Mouse (Mus musculus) liver, embryonic 14.5 days (tissue): ENCODE measurements around the gene Mef2c. TPM values are rescaled to one million over a fixed set of nuclear protein-coding genes. Genes with fewer than 3 reads are reported as not detected.

Experiments used
- ATAC-seq: fragments of 200-750 bp; cut with Nextera tagmentation; 2 replicates; pipeline ENCODE4 v1.8.0; 2017; ENCODE audit warnings: moderate number of reproducible peaks, mild to moderate bottlenecking, moderate library complexity; ENCODE audit not compliant: insufficient read depth
- DNase-seq, 3 experiments: peaks; one replicate each; pipeline ENCODE4 v3.0.0-alpha.2; 2012 to 2013; ENCODE audit warnings: low read depth in 3 of 3, low spot score in 3 of 3
- H3K27ac ChIP-seq: fragments of 300-500 bp; sonication (generic); 2 replicates; pipeline ENCODE4 v1.5.1; 2014; ENCODE audit warnings: moderate library complexity, mild to moderate bottlenecking, control low read depth, inconsistent platforms
- H3K27me3 ChIP-seq: fragments of 300-500 bp; sonication (generic); 2 replicates; pipeline ENCODE4 v1.6.1; 2014; ENCODE audit warnings: mild to moderate bottlenecking, low read length, moderate library complexity; ENCODE audit not compliant: control insufficient read depth, insufficient read depth
- H3K36me3 ChIP-seq: fragments of 300-500 bp; sonication (generic); replicated peaks from 2 replicates; pipeline ENCODE4 v1.6.1; 2014; ENCODE audit warnings: low read depth; ENCODE audit not compliant: control insufficient read depth, insufficient read depth
- H3K4me1 ChIP-seq, 2 experiments: fragments of 200-500 bp in 1 of 2; fragments of 300-500 bp in 1 of 2; sonication (generic) in 1 of 2; replicated peaks; 2 replicates each; pipeline ENCODE4 v1.6.1; 2012 to 2014; ENCODE audit warnings: antibody characterized with exemption in 1 of 2, inconsistent platforms in 1 of 2, low read length in 1 of 2; ENCODE audit not compliant: control insufficient read depth in 2 of 2, insufficient read depth in 2 of 2
- H3K4me2 ChIP-seq: fragments of 300-500 bp; sonication (generic); 2 replicates; pipeline ENCODE4 v1.6.1; 2014; ENCODE audit warnings: low read depth, mild to moderate bottlenecking, control low read depth, moderate library complexity
- H3K4me3 ChIP-seq, 2 experiments: fragments of 200-500 bp in 1 of 2; fragments of 300-500 bp in 1 of 2; sonication (generic) in 1 of 2; 2 replicates each; pipeline ENCODE4 v1.5.1; 2012 to 2014; ENCODE audit warnings: low read depth in 2 of 2, low read length in 2 of 2, mild to moderate bottlenecking in 2 of 2, control low read depth in 1 of 2, inconsistent platforms in 1 of 2, moderate library complexity in 1 of 2; ENCODE audit not compliant: insufficient read depth in 1 of 2
- H3K9ac ChIP-seq: fragments of 300-500 bp; sonication (generic); replicated peaks from 2 replicates; pipeline ENCODE4 v1.6.1; 2014; ENCODE audit warnings: mild to moderate bottlenecking, control low read depth, moderate library complexity
- H3K9me3 ChIP-seq: fragments of 300-500 bp; sonication (generic); 2 replicates; pipeline ENCODE4 v1.6.1; 2016; ENCODE audit warnings: low read length, mixed read lengths; ENCODE audit not compliant: control insufficient read depth
- CTCF ChIP-seq: IDR thresholded peaks from 2 replicates; pipeline ENCODE4 v1.5.1; 2016; ENCODE audit warnings: antibody characterized with exemption, low read depth, control low read depth
- EP300 ChIP-seq: IDR thresholded peaks from 2 replicates; pipeline ENCODE4 v1.6.1; 2016; ENCODE audit warnings: antibody characterized with exemption, low read depth
- WGBS: fragments of 180-500 bp; shearing (Covaris S2); extraction: QIAGEN DNeasy Blood & Tissue Kit; methylation state at CpG from one replicate; pipeline ENCODE4 v1.1.7; 2014; ENCODE audit not compliant: insufficient replicate concordance; 5-methylcytosine and 5-hydroxymethylcytosine counted together
- polyA plus RNA-seq, 2 experiments: library from polyadenylated mRNA; depleted of rRNA in 1 of 2; stranded (reverse) in 1 of 2; unstranded in 1 of 2; fragments of >200 nt; fragmentation: Nextera tagmentation in 1 of 2; extraction: Ambion mirVana in 1 of 2; gene quantifications; 2 replicates each; pipeline versions ENCODE4 v1.2.1 to v1.2.3; 2012 to 2014

The Mef2c gene
- polyA plus RNA-seq, 2 experiments = 3.2 to 8.7 TPM

DNA sequence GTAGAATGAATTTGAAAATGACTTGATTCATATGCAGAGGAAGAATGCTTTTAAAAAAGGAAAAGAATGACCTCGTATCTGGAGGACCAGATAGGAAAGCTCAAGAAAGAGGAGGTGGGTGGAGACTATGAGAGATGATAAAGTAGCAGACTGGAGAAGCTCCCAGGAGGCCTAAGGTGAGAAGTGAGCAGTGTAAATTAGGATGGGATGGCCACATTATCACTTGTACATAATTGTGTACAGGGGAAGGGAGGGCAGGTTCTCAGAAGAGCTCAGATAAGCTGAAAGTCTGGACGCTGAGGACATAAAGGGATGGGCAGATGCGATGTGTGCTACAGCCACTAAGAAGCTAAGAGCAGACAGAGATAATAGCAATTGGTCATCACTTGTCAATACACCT lies 124.3 kb downstream of the Mef2c start:
- DNase-seq (no peak), ATAC-seq (0 out of 2 replicates have a peak, but pooled peaks have one; percentile 41)
- no peak overlapping the region for H3K27ac ChIP-seq
- no peak overlapping the region for H3K4me2 ChIP-seq
- TF ChIP-seq EP300 = no peak
- TF ChIP-seq CTCF = no peak
- no peaks in the 10 kb centered on the region for H3K9me3 ChIP-seq
- no peak overlapping the region for H3K9ac ChIP-seq
- no peak overlapping the region for H3K4me3 ChIP-seq
- H3K27me3 ChIP-seq = no peaks in the 10 kb centered on the region
- WGBS = 24% methylated on average over 3 of the region's 3 CpGs
- H3K36me3 ChIP-seq = no peaks in the 10 kb centered on the region
- H3K4me1 ChIP-seq = peaks cover 0 to 5% of the 10 kb centered on the region in 2 experiments; a peak in 1 of 4 replicates

DNA sequence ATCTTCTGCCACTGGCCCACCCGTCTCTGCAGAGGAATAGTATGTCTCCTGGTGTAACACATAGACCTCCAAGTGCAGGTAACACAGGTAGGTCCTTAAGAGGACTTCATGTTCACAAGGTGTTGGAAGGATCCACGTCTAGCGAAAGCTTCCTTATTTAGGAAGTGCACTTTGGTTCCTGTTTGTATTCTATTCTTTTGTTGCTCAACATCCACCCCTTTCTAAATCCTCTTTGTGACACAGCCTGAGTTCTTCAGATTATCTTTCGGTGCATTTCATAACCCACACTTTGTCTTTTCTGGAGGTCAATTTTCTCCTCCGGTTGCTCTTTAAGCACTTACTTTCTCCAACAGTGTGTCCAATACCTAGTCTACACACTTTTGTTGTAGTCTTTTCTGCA lies 129.3 kb downstream of the Mef2c start:
- no peak for TF ChIP-seq EP300
- no peak for TF ChIP-seq CTCF
- no peak overlapping the region for H3K9ac ChIP-seq
- no peaks in the 10 kb centered on the region for H3K27me3 ChIP-seq
- peaks cover 0 to 2% of the 10 kb centered on the region in 2 experiments; a peak in 1 of 4 replicates for H3K4me1 ChIP-seq
- H3K36me3 ChIP-seq = no peaks in the 10 kb centered on the region
- DNase-seq (no peak), ATAC-seq (no peak)
- H3K4me3 ChIP-seq = no peak overlapping the region
- H3K27ac ChIP-seq = no peak overlapping the region
- WGBS = 71% methylated on average over 5 of the region's 5 CpGs
- H3K9me3 ChIP-seq = no peaks in the 10 kb centered on the region
- no peak overlapping the region for H3K4me2 ChIP-seq

DNA sequence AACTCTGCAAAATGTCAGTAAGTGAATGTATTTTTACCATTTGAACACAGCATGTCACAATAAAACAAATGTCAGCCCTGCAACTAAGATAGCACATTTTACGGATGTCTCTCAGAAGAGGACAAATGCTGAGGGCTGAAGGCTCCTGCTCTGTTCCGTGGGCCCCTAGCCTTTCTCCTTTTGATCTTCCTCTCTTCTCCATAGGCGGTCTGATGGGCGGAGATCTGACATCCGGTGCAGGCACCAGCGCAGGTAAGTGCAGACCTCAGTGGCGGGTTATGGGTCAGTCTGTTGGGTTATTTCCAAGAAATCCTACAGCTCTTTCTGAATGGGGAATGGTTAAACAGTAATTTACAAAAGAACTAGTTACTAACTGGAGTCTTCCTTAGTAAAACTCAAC lies 131.4 kb downstream of the Mef2c start:
- ATAC-seq = no peak
- Histone ChIP-seq H3K4me2 (no peak overlapping the region), H3K27me3 (no peaks in the 10 kb centered on the region), H3K27ac (no peak overlapping the region), H3K36me3 (no peaks in the 10 kb centered on the region), H3K9ac (no peak overlapping the region), H3K4me1 (no peaks in the 10 kb centered on the region), H3K9me3 (no peaks in the 10 kb centered on the region), H3K4me3 (no peak overlapping the region)
- TF ChIP-seq EP300 (no peak), CTCF (no peak)
- no peak for DNase-seq
- WGBS = 74% methylated on average over 7 of the region's 7 CpGs

DNA sequence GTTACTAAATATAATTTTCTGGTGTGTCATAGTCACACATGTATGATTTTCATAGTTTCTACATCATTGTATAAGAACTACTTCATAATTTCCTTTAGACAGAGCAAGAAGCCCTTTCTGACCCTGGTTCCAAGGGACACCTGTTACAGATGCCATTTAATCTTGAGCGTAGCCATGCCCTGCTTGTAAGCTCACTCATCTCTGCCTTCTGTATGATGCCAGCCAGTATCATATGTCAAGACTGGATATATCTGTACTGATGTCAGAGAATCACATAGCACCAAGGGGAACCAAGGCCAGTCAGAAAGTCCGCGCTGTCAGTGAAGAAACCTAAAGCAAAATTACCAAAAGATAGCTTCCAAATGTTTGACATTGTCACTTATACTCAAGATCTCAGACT lies 133.8 kb downstream of the Mef2c start:
- Histone ChIP-seq H3K4me1 (no peaks in the 10 kb centered on the region), H3K36me3 (no peaks in the 10 kb centered on the region), H3K4me2 (no peak overlapping the region), H3K27me3 (no peaks in the 10 kb centered on the region), H3K9ac (no peak overlapping the region), H3K9me3 (no peaks in the 10 kb centered on the region), H3K27ac (no peak overlapping the region), H3K4me3 (no peak overlapping the region)
- ATAC-seq (no peak), DNase-seq (no peak)
- no peak for TF ChIP-seq EP300
- TF ChIP-seq CTCF = no peak
- 87% methylated on average over 3 of the region's 3 CpGs for WGBS

DNA sequence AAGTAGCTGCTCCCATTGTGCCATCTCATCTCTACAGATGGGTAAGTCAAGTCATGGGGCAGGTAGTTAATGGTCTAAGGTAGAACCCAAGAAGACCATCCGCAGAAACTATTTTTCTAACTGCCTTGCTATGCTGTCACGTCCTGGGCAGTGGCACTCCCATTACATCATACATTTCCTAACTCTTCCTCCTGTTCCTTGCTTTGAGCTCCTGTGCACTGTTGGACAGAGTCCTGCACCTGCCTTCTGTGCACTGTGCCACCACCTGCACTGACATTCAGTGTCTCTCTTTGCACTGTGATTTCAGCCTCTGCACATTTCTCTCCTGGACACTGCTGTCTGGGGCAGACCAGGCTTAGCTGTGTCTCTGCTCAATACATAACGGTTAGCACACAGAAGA lies 134.9 kb downstream of the Mef2c start:
- H3K4me2 ChIP-seq = no peak overlapping the region
- H3K27me3 ChIP-seq = no peaks in the 10 kb centered on the region
- DNase-seq (no peak), ATAC-seq (no peak)
- H3K4me3 ChIP-seq = no peak overlapping the region
- TF ChIP-seq EP300 (no peak), CTCF (no peak)
- H3K9me3 ChIP-seq = no peaks in the 10 kb centered on the region
- H3K36me3 ChIP-seq = no peaks in the 10 kb centered on the region
- H3K27ac ChIP-seq = no peak overlapping the region
- no peaks in the 10 kb centered on the region for H3K4me1 ChIP-seq
- no peak overlapping the region for H3K9ac ChIP-seq
- 68% methylated on average over 3 of the region's 3 CpGs for WGBS
